Mouse (Mus musculus) T-helper 17 cell (primary cell): ENCODE measurements at regions not wholly inside any gene's neighbourhood (a gene's known extent, or its start where the extent isn't known, plus 50 kb on each side); places are given as distances from the start of the nearest gene placed in this dataset.
"Not testable (repeated sequence)": the region's sequence is repeated elsewhere in the genome, so short reads cannot be mapped to it uniquely, and the experiment has no call there.

ENCODE experiments used
- in situ Hi-C, 2 experiments: fragments of 300-600 bp; cut with MboI, MseI; formaldehyde crosslinking; loops; 1 replicate in 1 of 2; 2 replicates in 1 of 2; pipeline ENCODE4 v1.15.1; 2025; ENCODE audit warnings: high pct_unique_total_duplicates in 2 of 2

DNA sequence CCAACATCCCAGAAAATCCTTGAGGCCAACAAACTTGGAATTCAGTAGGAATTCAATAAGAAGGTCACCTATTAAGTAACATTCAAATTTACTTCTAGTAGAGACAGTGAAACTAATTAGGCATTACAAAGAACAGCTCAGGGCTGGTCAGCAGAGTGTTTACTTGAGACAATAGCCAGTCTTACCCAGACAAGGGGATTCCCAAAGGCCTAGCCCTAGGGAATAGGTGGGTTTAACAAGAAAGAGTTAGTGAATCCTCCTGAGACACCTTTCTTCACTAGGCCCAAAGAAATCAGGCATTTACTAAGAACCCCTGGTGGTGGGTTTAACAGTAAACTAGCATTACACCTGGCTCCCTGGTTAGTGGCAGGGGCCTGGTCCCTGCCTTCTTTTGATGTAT is 597.7 kb upstream of the Cdh9 start:
- in situ Hi-C loops: no loop called here

DNA sequence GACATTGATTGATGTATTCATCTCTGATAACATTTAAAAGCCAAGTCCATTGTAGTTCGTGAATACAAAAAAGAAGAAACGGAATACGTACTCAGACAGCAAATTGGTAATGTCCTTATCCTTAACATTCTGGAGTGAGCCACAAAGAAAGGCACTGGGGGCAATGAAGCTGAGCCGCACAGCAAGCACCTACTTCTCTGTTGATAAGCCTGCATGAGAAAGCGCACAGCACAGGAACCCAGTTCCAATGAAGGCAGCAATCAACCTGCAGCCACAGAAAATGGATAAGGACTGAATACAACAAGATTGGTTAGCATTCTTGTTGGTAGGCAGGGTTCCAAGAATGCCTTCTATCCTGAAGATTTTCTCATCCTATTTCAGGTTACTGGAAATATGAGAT is 570.4 kb upstream of the Cdh9 start:
- in situ Hi-C loops: no loop called here

GRCm38 (mm10) chr15:16163969-16164368 is 564.6 kb upstream of the Cdh9 start:
- in situ Hi-C loops: no loop called here

DNA sequence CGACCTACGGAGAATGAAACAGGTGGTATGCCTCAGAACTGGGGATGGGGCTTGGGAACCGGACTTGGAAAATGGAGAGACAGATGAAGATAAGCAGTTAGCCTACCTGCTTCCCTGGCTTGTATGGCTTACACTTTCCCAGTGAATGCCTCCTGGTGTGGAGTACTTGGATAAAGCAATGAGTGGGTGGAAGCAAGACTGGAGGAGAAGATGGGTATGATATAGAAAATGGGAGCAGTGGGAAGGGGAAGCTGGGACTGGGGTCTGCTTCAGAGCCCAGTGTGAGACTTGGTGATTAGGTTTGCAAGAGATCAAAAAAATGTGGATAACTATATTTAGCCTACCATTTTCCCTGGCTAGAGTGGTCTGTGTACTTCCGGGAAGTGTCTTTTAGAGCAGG is 515.2 kb upstream of the Cdh9 start:
- in situ Hi-C loops: no loop called here

DNA sequence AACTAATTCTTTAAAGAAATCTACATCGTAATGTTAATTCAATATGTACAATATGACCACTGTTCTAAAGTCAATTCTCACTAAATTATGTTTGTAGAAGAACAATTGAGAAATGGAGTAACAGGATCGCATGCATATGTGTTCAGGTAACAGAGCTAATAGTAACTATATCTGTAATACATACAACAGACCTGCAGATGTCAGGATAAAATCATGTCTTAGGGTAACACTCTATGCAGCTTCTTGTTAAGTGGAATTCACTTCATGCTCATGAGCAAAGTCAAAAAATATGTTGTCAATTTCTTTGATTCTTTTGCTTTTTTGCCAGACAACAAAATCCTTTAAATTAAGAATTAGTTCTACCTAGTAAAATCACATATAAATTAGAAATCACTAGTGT is 506.9 kb upstream of the Cdh9 start:
- in situ Hi-C loops: no loop called here

GRCm38 (mm10) chr15:16248595-16248994 is 480.0 kb upstream of the Cdh9 start:
- in situ Hi-C loops: no loop called here

GRCm38 (mm10) chr15:16285166-16285565 is 443.4 kb upstream of the Cdh9 start:
- in situ Hi-C loops: no loop called here

DNA sequence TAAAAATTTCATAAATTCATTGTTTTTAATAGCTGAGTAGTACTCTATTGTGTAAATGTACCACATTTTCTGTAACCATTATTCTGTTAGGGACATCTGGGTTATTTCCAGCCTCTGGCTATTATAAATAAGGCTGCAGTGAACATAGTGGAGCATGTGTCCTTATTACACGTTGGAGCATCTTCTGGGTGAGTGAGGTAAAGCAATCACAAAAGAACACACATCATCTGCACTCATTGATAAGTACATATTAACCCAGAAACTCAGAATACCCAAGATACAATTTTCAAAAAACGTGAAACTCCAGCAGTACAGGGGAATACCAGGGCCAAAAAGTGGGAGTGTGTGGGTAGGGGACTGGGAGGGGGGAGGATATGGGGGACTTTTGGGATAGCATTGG is 434.0 kb upstream of the Cdh9 start:
- in situ Hi-C loops: not testable (repeated sequence)

DNA sequence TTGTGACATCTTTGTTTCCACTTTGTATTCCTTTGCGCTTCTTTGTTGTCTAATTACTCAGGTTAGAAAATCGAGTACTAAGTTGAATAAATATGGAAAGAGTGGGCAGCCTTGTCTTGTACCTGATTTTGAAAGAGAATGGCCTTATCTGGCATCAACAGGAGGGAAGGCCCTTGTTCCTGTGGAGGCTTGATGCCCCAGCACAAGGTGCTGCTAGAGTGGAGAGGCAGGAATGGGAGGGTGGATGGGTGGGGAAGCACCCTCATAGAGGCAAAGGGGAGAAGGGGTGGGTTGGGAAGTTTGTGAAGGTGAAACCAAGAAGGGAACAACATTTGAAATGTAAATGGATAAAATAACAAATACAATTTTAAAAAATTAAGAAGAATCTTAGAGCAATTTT is 418.9 kb upstream of the Cdh9 start:
- in situ Hi-C loops: loop anchor here in 1 of 2 experiments (5.0 kb wide), 1 partner anchor 968 kb away; no protein-coding TSS in a partner anchor

GRCm38 (mm10) chr15:16311956-16312646 is 416.5 kb upstream of the Cdh9 start:
- in situ Hi-C loops: loop anchor here in 1 of 2 experiments (5.0 kb wide), 1 partner anchor 965 kb away; no protein-coding TSS in a partner anchor

GRCm38 (mm10) chr15:16312721-16313120 is 415.8 kb upstream of the Cdh9 start:
- in situ Hi-C loops: loop anchor here in 1 of 2 experiments (5.0 kb wide), 1 partner anchor 965 kb away; no protein-coding TSS in a partner anchor

DNA sequence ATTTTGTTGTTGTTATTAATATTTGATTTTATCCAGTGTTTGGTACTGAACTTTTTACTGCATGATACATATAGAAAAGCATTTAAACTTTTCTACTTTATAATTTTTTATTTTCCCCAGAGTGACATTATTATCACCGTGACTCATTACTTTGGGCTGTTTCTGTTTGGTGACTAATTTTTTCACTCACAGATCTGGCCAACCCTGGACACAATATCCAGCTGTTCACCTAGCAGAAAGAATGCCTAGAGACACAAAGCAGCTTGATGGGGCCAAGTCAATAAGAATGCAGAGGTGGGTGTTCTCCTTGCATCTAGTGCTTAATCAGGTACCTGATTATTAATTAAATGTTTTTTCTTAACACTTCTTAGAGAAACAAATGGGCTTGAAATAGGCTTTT is 414.7 kb upstream of the Cdh9 start:
- in situ Hi-C loops: loop anchor here in 1 of 2 experiments (5.0 kb wide), 1 partner anchor 963 kb away; no protein-coding TSS in a partner anchor

DNA sequence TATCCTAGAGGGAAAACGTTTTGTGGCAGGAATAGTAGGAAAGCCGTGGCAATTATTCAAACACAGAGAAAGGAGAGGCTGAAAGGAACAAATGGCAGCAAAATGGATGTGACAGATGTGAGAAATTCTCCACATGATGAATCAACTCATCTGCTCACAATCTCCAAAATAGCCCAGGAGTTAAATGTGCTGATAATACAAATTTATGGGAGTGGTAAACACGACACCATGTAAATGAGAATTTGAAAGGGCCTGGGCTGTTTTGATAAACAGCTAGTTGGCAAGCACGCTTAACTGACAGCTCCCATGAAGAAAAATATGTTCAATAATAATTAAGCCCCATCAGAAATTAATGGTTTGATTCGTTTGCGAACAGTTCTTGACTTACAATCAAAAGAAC is 413.9 kb upstream of the Cdh9 start:
- in situ Hi-C loops: loop anchor here in 1 of 2 experiments (5.0 kb wide), 1 partner anchor 963 kb away; no protein-coding TSS in a partner anchor

- in situ Hi-C loops: no loop called here
Measured at GRCm38 (mm10) chr15:16315085-16315484, 413.5 kb upstream of the Cdh9 start.

- in situ Hi-C loops: no loop called here
Measured at GRCm38 (mm10) chr15:16326327-16326726, 402.2 kb upstream of the Cdh9 start.
